Mouse (Mus musculus): Measurements from ENCODE around the gene Ankrd65. TPM values are rescaled to one million over a fixed set of nuclear protein-coding genes. Genes with fewer than 3 reads are reported as not detected.
A peak's percentile ranks its signal among the peaks of the same experiment; 100 is the strongest.

Gene Ankrd65
- polyA plus RNA-seq, 1 experiment from 2014 or later: 0.07 TPM

DNA sequence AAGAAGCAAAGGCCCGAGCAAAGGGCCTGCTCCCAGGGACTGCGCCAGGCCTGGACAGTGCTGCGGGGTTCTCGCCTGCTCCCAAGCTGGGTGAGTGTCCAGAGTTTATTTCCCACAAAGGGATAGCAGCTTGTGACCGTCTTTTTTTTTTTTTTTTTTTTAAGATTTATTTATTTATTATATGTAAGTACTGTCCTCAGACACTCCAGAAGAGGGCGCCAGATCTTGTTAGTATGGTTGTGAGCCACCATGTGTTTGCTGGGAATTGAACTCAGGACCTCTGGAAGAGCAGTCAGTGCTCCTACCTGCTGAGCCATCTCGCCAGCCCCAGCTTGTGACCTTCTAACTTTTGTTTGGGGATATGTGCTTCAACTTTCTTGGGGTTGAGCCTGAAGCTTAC, 30.8 kb downstream of the Ankrd65 start:
- WGBS (ENCODE audit: insufficient replicate concordance): 77% methylated on average over 7 of the region's 7 CpGs
- Histone ChIP-seq H3K9me3 (replicated peaks) (no peaks in the 10 kb centered on the region), H3K4me3 (replicated peaks) (no peak overlapping the region), H3K36me3 (replicated peaks) (peaks cover 96% of the 10 kb centered on the region), H3K4me1 (replicated peaks) (no peaks in the 10 kb centered on the region; the same call in 1 of the 2 replicates), H3K4me2 (no peak overlapping the region), H3K9ac (no peak overlapping the region), H3K27ac (replicated peaks) (no peak overlapping the region), H3K27me3 (no peaks in the 10 kb centered on the region)
- ATAC-seq (ENCODE audit: insufficient read depth): no peak

DNA sequence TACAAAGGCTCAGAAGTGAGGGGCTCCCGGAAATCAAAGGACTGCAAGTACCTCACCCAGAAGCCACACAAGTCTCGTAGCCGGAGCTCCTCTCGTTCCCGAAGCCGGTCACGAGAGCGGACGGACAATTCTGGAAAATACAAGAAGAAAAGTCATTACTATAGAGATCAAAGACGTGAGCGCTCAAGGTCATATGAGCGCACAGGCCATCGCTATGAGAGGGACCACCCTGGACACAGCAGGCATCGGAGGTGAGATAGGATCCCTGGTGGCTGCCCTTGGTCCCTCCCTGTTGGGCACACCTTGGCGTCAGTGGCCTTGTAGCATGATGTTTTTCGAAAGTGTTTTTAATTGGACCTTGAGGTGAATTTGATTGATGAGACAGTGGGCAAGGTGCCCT, 33.2 kb downstream of the Ankrd65 start:
- H3K4me2 ChIP-seq: no peak overlapping the region
- WGBS (ENCODE audit: insufficient replicate concordance): 94% methylated on average over 16 of the region's 16 CpGs
- H3K4me3 ChIP-seq (replicated peaks): no peak overlapping the region

DNA sequence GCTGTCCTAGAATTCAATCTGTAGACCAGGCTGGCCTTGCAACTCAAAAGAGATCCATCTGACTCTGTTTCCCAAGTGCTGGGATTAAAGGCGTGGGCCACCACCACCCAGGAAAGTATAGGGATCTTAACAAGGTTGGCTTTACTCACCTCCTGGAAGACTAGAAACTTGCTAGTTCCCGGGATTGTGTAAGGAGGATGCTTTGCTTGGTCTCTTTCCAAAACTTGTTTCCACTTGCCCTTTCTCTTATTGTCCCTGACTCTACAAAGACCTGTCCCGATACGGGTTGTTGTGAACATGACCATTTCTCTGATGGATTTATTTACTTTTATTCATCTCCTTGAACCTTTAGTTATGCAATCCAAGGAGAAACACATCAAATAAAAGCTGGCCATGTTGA, 39.6 kb downstream of the Ankrd65 start:
- Histone ChIP-seq H3K27me3 (no peaks in the 10 kb centered on the region), H3K27ac (replicated peaks) (no peak overlapping the region), H3K36me3 (replicated peaks) (peaks cover 45% of the 10 kb centered on the region), H3K4me3 (replicated peaks) (no peak overlapping the region), H3K9ac (no peak overlapping the region), H3K4me2 (no peak overlapping the region), H3K4me1 (replicated peaks) (peaks cover 33% of the 10 kb centered on the region), H3K9me3 (replicated peaks) (no peaks in the 10 kb centered on the region)
- WGBS (ENCODE audit: insufficient replicate concordance): 87% methylated on average over 4 of the region's 4 CpGs
- no peak for ATAC-seq (ENCODE audit: insufficient read depth)

More for the DNA sequence above, 33.2 kb downstream of the Ankrd65 start:
- H3K9me3 ChIP-seq (replicated peaks): no peaks in the 10 kb centered on the region
- no peaks in the 10 kb centered on the region for H3K27me3 ChIP-seq
- H3K36me3 ChIP-seq (replicated peaks): peaks cover 95% of the 10 kb centered on the region
- H3K9ac ChIP-seq: no peak overlapping the region
- H3K4me1 ChIP-seq (replicated peaks): no peaks in the 10 kb centered on the region
- H3K27ac ChIP-seq (replicated peaks): no peak overlapping the region
- no peak for ATAC-seq (ENCODE audit: insufficient read depth)

DNA sequence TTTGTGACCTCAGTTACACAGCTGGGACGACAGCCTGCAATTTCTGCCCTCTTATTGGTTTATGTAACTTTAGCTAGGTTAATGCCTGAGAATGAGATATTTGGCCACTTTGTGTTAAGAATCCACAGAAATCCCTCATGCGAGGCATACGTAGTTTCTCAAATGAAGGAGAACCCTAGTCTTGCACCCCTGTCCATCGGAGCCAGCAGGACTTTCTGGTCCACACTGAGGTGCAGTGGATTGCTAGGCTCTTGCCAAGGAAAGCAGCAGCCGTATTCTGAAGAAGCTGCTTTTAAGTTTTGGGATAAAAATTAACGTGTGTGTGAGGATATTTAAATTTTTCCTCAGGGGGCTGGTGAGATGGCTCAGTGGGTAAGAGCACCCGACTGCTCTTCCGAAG, 40.4 kb downstream of the Ankrd65 start:
- Histone ChIP-seq H3K9me3 (replicated peaks) (no peaks in the 10 kb centered on the region), H3K4me1 (replicated peaks) (peaks cover 33% of the 10 kb centered on the region), H3K27me3 (no peaks in the 10 kb centered on the region), H3K36me3 (replicated peaks) (peaks cover 38% of the 10 kb centered on the region), H3K4me2 (peak overlapping the region; percentile 90), H3K27ac (replicated peaks) (peak overlapping the region; percentile 93), H3K4me3 (replicated peaks) (peak overlapping the region; percentile 93), H3K9ac (peak overlapping the region; percentile 89; the same call in 1 of the 2 replicates)
- ATAC-seq (ENCODE audit: insufficient read depth): no peak
- 49% methylated on average over 8 of the region's 8 CpGs for WGBS (ENCODE audit: insufficient replicate concordance)

DNA sequence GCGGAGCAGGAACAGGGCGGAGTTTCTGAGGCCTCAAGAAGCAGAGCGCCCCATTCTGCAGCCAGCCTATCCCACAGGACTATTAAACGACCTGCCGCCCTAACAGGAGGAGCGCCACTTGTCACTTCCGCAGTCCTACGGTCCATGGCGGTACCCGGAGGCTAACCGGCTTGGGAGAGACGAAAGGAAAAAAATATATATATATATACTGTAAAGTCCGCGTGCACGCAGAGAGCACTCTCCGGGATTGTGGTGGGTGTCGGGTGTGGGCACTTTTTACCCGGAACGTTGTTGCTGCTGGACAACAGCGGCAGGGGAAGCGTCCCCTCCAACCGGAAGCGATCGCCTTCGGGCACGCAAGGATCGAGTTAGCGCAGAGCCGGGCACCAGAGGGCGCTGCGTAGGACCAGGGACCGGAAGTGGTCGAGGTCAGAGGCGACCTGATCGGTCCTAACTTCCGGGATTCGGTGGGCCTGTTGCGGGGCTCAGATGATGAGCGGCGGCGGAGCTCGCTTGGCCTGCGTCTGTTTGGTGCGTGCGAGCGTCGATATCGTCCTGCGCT, 41.0 kb downstream of the Ankrd65 start, which contains the start of gene Aurkaip1:
Gene Aurkaip1, plus strand, starts transcription at position 68 of the 562 bp plus-strand sequence.
- ATAC-seq (ENCODE audit: insufficient read depth): peak; percentile 97
- WGBS (ENCODE audit: insufficient replicate concordance): under 1% methylated on average over 49 of the region's 49 CpGs
- peaks cover 33% of the 10 kb centered on the region for H3K4me1 ChIP-seq (replicated peaks)
- peak within 1 kb of the TSS; percentile 90 for H3K4me2 ChIP-seq
- peak within 1 kb of the TSS; percentile 89 for H3K9ac ChIP-seq
- no peaks in the 10 kb centered on the region for H3K9me3 ChIP-seq (replicated peaks)
- H3K27me3 ChIP-seq: no peaks in the 10 kb centered on the region
- peak within 1 kb of the TSS; percentile 93 for H3K4me3 ChIP-seq (replicated peaks)
- peak within 1 kb of the TSS; percentile 93 for H3K27ac ChIP-seq (replicated peaks)
- peaks cover 34% of the 10 kb centered on the region for H3K36me3 ChIP-seq (replicated peaks)

DNA sequence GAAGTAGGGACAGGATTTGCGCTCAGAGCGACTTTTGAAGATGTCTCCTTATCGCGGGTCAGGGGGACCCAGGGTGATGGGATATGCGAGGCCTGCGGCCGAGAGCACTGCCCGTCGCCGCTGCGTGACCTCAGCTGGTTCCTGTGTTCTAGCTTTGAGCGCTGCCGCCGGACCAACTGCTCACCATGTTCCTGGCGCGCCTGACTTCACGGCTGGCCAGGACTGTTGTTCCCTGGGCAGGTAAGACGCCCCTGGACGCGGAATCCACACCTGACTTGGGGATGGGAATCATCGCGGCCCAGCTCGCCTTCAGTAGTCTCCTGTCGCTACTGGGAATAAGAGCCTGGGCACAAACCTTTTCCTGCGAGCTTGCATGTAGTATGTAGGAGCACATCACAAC, 41.6 kb downstream of the Ankrd65 start:
- Histone ChIP-seq H3K27me3 (no peaks in the 10 kb centered on the region), H3K4me2 (peak overlapping the region; percentile 90), H3K9me3 (replicated peaks) (no peaks in the 10 kb centered on the region), H3K36me3 (replicated peaks) (peaks cover 29% of the 10 kb centered on the region), H3K9ac (peak overlapping the region; percentile 89), H3K4me3 (replicated peaks) (peak overlapping the region; percentile 93), H3K27ac (replicated peaks) (peak overlapping the region; percentile 93), H3K4me1 (replicated peaks) (peaks cover 33% of the 10 kb centered on the region)
- under 1% methylated on average over 25 of the region's 25 CpGs for WGBS (ENCODE audit: insufficient replicate concordance)
- peak; percentile 19 for ATAC-seq (ENCODE audit: insufficient read depth)

DNA sequence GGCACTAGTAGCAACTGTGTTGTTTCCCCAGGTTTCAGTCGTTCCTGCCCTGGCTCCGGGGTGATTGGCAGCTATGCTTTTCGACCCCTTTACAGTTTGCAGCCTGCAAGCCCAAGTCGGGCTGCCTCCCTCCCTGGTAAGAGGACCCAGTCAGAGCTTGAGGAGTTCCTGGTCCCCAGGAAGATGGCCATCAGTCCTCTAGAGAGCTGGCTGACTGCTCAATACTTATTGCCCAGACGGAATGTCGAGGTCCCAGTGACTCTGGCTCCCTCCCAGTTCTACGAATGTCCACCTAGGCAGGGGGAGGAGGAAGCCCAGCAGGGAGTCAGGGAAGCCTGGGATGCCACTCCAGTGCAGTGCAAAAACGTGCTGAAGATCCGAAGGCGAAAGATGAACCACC, 42.1 kb downstream of the Ankrd65 start:
- Histone ChIP-seq H3K27ac (replicated peaks) (peak overlapping the region; percentile 93), H3K9ac (peak overlapping the region; percentile 89), H3K9me3 (replicated peaks) (no peaks in the 10 kb centered on the region), H3K4me1 (replicated peaks) (peaks cover 34% of the 10 kb centered on the region), H3K27me3 (no peaks in the 10 kb centered on the region), H3K36me3 (replicated peaks) (peaks cover 24% of the 10 kb centered on the region), H3K4me3 (replicated peaks) (peak overlapping the region; percentile 93), H3K4me2 (peak overlapping the region; percentile 90)
- no peak for ATAC-seq (ENCODE audit: insufficient read depth)
- 44% methylated on average over 10 of the region's 10 CpGs for WGBS (ENCODE audit: insufficient replicate concordance)

DNA sequence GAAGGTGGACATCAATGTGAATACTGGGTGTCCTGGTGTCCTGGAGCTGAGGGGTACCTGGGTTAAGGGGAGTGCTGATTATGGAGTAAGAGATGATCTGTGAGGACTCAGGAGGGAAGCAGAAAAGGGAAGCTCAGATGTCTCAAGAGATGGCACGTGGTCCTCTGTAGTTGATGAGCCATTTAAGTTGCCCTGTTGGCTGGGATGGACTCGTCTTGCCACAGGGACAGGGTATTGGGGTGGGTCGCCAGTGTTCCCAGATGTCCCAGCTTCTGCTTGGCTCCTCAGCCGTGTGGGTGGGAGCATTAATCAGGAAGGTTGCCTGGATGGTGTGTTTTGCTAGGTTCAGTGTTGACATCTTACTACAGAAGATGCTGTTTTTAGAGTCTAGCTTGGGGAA, 43.0 kb downstream of the Ankrd65 start:
- no peak for ATAC-seq (ENCODE audit: insufficient read depth)
- H3K27ac ChIP-seq (replicated peaks): no peak overlapping the region; the same call in 1 of the 2 replicates
- H3K4me1 ChIP-seq (replicated peaks): peaks cover 40% of the 10 kb centered on the region
- peak overlapping the region; percentile 90 for H3K4me2 ChIP-seq
- H3K4me3 ChIP-seq (replicated peaks): 0 out of 2 replicates have a peak overlapping the region, but pooled peaks have one; percentile 93
- H3K9ac ChIP-seq: 0 out of 2 replicates have a peak overlapping the region, but pooled peaks have one; percentile 6
- H3K9me3 ChIP-seq (replicated peaks): no peaks in the 10 kb centered on the region
- peaks cover 15% of the 10 kb centered on the region for H3K36me3 ChIP-seq (replicated peaks)
- 68% methylated on average over 4 of the region's 4 CpGs for WGBS (ENCODE audit: insufficient replicate concordance)
- no peaks in the 10 kb centered on the region for H3K27me3 ChIP-seq

DNA sequence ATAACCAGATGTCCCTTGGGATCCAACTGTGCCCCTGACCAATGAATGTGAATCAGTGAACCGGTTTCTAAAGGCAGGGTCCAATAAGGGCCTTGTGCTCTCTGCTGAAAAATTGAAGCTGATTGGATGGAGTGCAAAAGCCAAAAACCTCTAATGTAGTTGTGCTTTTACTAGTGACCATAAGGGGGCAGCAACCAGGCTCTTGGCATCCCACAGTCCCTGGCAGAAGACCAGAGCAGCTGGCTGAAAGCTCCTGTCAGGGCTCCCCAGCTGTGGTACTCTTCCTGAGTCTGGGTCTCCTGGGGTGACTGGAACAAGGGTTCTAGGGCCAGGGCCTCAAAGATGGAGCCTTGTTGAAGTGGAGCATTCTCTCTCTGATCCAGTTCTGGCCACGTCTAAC, 43.6 kb downstream of the Ankrd65 start:
- no peaks in the 10 kb centered on the region for H3K9me3 ChIP-seq (replicated peaks)
- ATAC-seq (ENCODE audit: insufficient read depth): no peak
- peaks cover 11% of the 10 kb centered on the region for H3K36me3 ChIP-seq (replicated peaks)
- H3K27me3 ChIP-seq: no peaks in the 10 kb centered on the region
- H3K9ac ChIP-seq: 0 out of 2 replicates have a peak overlapping the region, but pooled peaks have one; percentile 6
- WGBS (ENCODE audit: insufficient replicate concordance): 41% methylated on average over 2 of the region's 2 CpGs
- no peak overlapping the region; the same call in 1 of the 2 replicates for H3K4me3 ChIP-seq (replicated peaks)
- no peak overlapping the region for H3K4me2 ChIP-seq
- H3K4me1 ChIP-seq (replicated peaks): peaks cover 40% of the 10 kb centered on the region
- H3K27ac ChIP-seq (replicated peaks): no peak overlapping the region

DNA sequence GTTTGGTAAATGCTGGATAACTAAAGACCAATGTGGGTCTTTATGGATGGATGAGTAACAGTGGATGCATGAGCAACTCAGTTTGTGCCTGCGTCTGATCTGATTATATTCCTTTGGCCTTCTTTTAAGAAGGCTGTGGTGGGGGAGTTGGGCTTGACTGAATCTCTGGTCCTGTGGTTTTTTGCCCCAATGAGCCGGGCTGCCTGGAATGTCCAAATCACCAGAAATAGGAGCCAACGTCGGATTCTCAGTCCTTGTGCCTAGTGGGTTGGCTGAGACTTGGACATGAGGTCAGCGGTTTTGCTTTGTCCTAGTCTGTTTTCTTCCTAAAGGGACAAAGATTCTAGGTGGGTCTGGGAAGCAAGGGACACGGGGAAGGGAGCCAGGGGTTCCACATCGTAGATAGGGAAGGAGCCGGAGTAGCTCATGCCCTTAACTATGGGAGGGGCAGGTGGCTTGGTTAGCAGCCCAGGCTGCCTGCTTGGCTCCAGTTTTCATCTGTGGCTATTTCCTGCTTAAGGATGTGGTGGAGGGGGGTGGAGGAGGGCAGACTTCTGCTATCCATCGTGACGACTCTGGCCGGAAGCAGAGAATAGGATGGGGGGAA, 47.3 kb downstream of the Ankrd65 start:
- H3K27ac ChIP-seq (replicated peaks): 0 out of 2 replicates have a peak overlapping the region, but pooled peaks have one; percentile 14
- no peak overlapping the region for H3K4me2 ChIP-seq
- H3K27me3 ChIP-seq: peaks cover 31% of the 10 kb centered on the region
- H3K9me3 ChIP-seq (replicated peaks): no peaks in the 10 kb centered on the region
- WGBS (ENCODE audit: insufficient replicate concordance): 26% methylated on average over 11 of the region's 11 CpGs
- H3K4me1 ChIP-seq (replicated peaks): peaks cover 52% of the 10 kb centered on the region
- H3K9ac ChIP-seq: no peak overlapping the region
- ATAC-seq (ENCODE audit: insufficient read depth): no peak
- no peak overlapping the region for H3K4me3 ChIP-seq (replicated peaks)
- H3K36me3 ChIP-seq (replicated peaks): peaks cover 9% of the 10 kb centered on the region
